Mouse (Mus musculus) adipocyte (in vitro differentiated cells): ENCODE measurements at regions not wholly inside any gene's neighbourhood (a gene's known extent, or its start where the extent isn't known, plus 50 kb on each side); places are given as distances from the start of the nearest gene placed in this dataset.

ENCODE experiments used
- DNase-seq: peaks from one replicate; pipeline ENCODE4 v3.0.0-alpha.2; 2016; ENCODE audit warnings: low spot score

DNA sequence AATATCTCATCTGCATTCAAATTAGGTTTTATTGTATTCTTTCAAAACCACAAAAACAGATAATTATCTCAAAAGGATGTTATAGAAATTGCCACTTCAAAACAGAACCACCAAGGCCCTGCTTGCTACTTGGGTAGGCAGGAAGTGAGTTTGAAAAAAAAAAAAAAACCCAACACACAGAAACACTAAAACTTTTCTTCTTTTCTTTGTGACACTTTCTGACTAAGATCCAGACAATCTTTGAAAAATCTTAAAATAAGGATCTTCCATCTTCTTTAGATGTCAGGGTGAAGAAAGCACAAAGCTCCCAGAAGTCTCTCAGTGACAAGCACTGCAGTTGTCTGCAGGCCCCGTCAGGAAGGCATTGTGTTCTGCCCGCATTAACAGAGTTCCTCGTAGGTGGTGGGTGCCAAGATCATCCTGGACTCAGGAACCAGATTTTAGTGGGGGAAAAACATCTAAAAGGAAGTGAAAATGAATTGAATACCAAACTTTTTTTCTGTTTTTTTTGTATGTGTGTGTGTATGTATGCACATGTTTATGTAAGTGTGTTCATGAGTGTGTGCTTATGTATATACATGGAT, 154.0 kb downstream of the Dusp6 start:
- no peak for DNase-seq

DNA sequence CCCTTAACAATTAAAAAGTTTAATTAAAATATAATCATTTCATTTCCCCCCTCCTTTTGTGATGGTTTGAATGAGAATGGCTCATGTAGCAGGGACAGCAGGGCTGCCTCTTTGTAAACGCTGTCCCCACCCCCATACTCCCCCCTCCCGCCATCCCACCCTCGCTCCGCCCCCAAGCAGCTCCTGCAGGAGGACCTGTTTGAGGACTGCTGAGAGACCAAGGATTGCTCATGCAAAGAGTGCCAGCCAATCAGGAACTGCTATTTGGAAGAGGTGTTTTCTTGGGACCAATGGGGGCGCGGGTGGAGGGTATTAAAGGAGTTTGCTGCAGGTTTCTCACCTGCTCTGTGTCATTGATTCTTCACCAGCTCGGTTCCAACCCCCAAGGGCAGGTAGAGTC, 154.6 kb downstream of the Dusp6 start:
- DNase-seq: no peak

DNA sequence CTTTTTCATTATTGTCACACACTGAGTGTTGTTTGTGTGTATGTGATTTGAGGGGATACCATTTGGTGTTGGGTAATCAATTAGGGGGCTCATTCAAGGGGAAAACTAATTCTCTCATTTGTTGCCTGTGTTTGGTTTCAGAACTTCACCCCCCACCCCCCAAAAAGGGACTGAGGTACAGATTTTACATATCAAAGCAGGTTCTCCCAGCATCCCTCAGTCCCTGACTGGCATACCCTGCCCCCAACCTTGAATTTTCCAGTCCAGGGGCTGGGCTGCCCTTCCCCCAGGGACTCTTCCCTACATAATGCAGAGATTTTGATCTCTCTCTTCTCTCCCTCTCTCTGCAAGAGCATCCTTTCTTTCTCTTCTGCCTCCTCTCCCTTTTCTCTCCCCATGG, 155.5 kb downstream of the Dusp6 start:
- DNase-seq: no peak

DNA sequence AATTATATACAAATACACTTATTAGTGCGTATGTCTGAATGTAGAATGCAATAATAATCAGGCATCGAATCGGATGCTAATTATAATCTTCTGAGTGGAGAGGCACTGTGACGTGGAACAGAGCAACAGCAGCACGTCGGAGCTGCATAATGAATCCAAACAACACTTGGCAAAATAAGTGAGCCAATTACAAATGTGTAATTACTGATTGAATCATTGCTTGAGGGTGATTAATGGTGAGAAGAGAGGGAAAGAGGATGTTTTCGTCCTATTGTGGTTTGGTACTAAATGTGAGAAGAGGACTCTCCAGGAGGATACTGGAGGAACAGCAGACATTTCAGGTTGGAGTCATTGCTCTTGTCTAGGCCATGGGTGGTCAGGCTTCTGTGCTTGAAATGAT, 156.5 kb downstream of the Dusp6 start:
- DNase-seq: no peak

DNA sequence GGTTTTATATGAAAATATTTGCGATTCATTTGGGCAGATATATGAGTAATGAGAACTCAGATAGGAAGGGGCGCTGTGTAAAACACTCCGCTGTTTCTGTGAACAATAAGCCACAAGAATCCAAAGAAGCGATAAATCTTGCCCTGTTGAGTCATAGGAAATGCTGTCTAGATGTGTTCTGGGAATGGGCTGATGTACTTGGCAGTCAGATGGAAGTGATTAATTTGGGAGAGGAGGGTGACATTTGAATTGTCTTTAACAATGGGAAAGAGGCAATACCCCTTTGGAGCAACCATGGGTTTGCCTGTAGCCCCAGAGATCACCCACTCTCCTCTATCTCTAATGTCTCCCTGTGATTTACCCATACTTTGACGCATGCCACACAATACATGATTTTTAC, 160.4 kb downstream of the Dusp6 start:
- peak; percentile 56 for DNase-seq

DNA sequence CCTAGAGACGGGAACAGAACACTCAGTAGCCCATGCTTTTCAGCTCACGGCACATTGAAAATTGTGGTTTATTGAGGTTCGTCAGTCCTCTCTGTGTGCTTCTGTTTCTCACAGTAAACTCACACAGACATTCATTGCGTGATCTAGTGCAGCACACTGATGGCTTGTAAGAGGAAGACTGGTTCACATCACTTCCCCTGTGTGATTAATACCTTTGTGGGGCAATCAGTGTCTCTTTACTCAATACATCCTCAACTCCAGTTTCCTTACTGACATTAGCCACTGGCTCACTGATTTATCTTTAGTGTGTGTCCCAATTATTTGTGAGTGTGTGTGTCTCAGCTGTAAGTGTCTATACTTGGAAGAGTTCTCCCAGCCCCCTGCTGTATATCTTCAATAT, 162.2 kb downstream of the Dusp6 start:
- no peak for DNase-seq

DNA sequence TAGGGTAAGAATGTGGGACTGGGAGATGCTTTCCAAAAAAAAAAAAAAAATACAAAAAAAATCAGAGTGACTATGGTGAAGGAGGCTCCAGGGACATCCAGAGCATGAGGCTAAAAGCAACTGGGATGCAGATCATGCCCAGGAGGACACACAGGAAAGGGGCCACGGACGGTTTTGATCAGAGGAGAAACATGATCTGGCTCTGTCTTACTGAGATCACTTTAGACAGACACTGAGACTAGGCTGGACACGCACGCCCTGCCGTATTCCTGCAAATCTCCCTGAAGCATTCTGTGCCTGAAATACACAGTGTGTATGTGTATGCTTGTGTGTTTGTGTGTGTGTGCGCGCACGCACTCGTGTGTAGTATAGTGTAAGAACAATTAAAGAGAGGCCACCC, 167.1 kb downstream of the Dusp6 start:
- DNase-seq: no peak

DNA sequence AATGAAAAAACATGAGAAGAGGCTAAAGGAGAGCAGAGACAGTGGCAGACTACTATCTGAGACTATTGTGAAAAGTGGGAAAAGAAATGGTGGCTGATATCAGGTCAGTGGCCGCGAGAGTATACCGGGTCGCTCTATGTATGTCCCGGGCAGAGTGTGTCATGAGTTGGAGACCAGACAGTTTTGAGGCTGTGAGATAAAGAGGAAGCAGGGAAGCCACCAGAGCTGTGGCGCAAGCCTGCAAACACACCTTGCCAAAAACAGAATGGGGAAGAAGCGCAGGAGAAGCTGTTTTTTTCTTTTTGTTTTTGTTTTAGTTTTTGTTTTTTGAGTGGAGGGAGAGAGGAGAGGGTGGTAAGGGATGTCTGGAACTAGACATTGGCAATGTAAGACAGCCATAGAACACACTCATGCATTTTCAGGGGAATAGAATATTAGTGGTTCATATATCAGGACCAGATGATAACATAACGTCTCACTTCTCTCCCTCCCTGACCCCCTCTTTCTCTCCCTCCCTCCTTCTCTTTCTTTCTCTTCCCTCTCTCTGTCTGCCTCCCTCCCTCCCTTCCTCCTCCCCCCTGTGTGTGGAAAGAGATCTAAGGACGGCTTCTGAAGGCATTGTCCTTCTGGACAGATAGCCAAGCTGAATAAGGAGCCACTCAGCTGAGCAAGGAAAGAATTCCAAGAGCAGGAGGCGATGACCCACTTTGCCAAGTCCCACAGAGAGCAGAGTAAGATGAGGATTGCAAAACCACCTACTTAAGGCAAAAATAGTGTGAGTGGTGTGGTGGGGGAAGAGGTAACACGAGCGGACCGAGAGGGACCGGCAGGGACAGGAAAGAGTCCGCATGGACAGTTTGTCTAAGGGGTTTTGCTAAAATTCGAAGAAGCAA, 167.9 kb downstream of the Dusp6 start:
- DNase-seq: peak; percentile 22

DNA sequence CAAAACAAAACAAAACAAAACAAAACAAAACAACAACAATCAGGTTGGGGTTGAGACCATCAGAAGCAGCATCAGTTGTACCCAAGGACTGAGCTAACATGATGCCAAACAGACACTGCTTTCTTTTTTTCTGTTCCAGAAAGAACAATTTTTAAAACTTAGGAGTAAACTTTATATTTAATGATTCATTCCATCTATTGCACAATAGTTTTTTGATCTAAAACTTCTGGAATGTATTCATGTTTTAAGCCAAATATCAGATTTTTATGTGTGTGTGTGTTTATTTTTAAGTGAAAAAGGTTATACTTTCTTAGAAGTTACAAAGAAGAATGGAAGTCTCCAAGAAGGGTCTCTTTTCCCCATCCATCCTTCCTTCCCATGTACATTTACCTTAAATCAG, 174.0 kb downstream of the Dusp6 start:
- DNase-seq: no peak

DNA sequence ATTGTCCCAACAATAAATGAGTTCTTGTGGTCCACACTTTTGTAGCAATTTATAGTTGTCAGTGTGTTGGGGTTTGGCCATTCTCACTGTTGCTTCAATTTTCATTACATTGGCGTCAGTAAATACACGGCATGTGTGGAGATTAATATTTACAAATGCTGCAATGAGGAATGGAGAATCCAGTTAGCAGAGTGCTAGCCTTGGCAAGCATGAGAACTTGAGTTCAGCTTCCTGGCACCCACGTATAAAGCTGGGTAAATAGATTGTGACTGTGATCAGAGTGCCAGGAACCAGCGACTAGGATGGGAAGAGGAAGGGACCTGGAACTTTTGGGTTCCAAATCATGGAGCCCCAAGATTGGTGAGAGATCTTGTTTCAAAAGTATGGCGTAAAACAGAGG, 177.1 kb downstream of the Dusp6 start:
- no peak for DNase-seq

DNA sequence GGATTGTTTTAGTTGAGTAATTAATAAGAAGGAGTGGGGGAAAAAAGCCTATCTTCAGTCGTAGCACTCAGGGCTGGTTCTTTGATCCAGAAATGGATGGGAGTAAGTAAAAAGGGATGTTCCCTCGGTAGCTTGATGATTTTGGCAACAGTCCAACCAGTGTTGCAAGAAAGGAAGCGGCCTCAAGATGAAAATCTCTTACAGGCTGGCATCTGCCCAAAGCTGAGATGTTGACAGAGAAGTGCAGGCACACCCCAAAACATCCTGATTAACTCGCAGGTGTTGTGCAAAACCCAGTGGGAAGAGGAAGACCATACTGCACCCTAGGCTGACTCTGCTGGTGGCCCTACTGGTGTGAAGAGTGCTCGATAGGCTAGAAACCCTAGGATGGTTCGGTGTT, 178.0 kb downstream of the Dusp6 start:
- peak; percentile 90 for DNase-seq

DNA sequence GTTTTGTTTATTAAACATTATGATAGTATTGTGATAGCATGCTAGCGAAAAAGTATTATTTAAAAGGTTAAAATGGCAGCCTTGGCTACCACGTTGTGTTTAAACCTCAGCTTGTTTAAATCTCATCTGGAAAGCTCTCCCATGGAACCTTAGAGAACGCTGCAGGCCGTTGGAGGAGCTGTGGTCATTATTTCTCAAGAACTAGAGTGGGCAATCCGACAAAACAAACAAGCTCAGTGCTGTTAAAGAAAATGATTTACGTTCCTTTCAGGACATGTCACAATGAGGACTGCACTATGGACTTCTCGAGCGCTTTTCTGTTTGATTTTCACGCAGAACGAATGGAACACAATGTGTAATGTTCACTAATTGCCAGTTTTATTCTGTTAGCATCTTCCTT, 178.9 kb downstream of the Dusp6 start:
- peak; percentile 90 for DNase-seq

DNA sequence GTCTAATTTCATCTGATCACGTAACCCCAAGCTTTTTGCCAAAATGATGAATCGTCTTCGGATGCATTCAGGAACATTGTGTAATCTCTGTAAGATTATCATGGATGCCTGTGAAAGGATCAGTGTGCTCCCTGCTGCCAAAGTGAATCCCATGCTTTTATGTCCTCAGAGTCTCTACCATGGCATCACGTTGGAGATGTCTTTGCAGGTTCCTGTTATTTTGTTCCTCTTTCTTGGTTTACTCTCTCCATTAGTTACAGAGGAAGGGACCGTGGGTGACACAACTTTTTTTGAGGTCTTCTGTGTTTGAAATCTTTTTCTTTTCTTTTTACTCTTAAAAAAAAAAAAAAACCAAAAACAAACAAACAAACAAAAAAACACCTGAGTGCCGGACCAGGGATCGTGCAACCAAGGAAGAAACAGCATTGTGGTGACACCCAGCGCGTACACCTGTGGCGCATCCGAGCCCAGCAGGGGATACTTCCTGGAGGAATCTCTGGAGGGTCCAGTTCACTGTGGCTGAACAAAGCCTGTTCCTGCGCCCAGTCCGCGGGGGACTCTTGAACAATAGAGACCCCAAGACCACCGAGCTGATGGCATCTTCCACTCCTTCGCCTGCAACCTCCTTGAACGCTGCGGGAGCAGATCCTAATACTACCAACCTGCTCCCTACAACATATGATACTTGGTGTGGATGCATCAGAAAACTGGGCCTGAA, 180.6 kb downstream of the Dusp6 start:
- no peak for DNase-seq

DNA sequence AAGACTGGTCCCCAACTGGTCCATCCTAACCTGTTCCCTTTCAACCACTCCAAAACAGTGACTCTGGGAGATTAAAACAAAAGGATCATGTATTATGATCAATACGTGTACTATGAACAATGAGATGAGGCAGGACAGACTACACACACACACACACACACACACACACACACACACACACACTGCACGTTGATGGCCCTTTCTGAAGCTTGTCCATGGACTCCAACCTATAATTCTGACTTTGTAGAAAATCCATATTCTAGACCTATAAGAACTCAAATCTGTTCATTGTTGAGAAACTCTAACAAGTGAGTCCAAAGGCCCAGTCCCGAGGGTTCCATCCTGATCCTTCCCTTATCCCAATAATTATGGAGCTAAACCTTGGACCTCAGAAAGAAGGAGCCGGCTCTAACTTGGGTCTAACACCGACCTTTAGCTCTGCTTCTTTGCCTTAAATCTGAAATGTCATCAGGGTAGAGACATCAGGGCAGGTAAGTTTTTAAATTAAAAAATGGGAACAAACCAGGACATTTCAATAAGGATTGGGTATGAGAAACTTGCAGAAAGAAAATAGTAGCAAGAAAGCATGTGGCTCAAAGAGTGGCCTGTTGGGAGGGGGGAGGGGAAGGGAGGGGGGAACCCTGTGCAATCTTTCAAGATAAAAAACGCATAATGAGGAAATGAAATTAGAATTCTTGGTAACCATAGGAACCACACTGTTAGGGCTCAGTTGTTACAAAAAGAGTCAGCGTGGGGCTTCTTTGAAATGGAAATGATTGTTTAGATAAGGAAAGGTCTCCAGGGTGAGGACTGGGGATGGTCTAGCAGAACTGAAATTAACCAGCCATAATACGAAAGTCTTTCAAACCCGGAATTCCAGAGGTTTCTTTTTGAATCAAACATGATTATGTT, 187.9 kb downstream of the Dusp6 start:
- no peak for DNase-seq

DNA sequence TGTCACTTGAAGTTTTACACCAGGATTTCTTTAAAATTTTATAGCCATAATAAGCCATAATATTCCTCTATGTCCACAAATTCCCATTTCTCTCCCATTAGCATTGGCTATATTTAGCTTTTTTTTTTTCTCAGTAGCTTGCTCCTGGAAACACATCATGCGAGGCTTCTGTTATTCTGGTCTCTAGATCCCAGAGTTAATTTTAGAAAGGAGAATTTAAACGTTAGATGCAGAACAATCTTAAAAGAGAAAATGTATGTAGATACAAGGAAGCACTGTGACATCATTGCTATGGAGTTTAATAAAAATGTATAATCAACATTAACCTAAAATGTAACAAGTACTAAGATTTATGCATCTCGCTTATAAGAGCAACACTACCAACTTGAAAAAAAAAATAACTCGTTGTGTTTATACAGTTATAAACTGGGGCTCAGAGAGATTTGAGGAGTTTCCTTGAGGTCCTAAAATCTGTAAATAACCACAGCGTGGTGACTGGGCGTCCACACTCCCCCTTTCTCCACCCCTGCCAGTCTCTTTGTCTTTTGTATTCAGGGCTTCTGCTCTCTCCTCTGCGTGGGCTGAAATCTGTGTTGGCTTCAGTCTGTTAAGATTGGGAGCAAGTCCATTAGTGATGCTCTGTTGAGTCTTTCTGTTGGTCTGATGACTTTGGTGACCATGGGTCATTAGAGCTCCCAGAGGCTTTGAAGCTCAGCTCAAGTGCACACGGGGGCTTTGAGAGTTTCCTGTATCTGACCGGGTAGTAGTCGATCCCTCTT, 188.8 kb downstream of the Dusp6 start:
- no peak for DNase-seq

DNA sequence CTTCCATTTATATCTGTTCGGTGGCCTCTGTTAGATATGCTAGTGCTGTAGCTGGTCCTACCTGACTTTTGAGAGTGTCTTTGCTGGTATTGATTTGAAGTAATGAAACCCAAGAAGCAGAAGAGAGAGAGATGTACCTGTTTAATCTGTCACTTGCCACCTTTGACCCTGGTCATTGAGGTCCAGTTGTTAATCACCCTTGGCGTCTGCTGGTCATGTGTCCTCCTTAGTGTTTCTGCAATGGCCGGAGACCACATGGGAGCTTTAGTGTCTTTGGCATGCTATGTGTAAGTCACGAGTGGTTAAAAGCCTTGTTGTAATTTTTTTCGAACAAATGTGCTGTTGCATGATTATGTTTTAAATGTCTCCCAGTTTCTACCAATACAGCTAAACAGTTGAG, 193.1 kb downstream of the Dusp6 start:
- DNase-seq: no peak

DNA sequence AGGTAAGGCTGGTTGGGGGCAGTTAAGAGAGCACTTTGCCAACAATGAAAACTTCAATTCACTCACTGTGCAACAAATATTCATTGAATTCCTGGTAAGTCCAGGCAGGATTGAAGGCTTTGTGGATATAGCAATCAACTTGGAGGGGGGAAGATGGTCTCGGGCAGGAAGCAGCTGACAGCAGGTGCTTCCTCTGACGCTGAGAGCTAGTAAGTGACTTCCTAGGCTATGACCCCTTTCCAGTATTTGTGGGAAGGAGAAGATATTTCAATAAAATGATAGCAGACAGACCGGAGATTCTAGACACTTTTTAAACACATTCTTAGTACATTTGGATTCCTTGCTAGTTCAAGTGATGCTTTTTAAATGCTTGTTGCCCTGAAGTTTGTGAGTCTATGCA, 195.0 kb downstream of the Dusp6 start:
- DNase-seq: no peak

DNA sequence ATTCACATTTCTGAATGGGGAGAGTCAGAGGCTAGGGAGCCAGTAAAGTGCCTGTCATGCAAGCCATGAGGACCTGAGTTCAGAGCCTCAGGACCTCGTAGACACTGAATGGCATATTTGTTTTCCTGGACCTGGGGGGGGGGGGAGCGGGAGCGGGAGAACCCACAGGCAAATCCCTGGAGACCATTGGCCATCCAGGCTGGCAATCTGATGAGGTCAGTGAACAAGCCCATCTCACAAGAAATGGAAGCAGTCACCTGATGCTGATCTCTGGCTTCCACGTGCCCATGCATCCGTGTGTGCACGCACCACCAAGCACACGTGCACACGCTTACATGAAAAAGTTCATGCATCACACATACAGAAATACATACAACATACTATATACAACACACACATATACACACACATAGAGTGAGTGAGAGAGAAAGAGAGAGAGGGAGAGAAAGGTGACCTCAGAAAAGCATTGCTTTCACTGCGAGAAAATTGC, 196.2 kb downstream of the Dusp6 start:
- DNase-seq: no peak

DNA sequence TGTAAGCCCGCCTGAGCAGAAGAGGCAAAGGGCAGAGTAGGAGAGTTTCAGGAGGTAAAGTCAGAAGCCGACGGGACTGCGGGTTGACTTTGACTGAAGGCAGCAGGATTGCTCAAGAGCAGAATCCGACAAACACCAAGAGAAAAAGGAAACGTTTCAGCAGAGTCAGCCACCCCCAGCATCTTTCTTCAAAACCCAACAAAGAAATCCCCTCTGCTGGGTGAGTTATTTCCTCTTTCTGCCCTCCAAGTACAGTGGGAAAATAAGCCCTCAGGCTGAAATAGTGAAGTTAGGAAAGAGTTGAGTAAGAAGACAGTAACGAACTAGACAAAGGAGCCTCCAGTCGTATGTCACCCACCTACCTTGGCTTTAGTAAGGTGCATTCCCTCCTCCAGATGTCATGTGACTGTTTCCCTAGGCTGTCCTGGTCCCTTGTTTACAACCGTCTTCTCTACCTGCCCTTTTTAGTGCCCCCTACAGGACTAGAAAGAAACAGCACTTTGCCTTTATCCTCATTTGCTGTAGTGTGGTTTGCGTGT, 196.9 kb downstream of the Dusp6 start:
- DNase-seq: peak; percentile 15

DNA sequence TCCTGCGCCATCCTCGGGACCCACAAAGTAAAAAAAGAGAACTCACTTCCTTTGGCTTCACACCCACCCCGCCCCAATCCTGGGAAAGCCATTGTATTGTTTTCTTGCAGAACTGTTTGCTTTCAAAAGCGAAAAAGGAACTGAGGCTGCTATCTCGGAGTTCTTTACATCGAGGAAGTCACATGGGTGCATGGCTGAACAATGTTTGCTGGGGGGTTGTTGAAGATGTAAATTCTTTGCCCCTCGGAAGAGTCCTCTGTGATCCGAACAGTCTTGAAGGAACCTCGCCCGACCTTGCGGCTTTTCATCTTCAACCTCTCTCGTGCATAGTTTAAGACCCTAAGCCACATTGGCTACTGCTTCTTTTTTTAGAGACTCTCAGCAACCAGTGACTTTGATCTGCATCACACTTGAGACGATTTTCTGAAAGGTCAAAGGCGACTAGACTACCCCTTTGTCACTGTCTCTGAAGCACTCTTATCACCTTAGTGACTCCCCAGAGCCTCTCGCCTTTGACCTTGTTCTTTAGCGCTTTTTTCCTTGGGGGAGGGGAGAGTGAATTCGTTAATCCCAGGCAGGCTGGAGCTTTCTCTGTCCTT, 197.9 kb downstream of the Dusp6 start:
- DNase-seq: no peak
